Mouse (Mus musculus) testis, adult 2 months (tissue): Measurements from ENCODE around the gene Smco3.

ENCODE experiments used
- CTCF ChIP-seq: fragments of 200-500 bp; IDR thresholded peaks from 2 replicates; pipeline ENCODE4 v1.5.1; 2012; ENCODE audit warnings: low read depth, mild to moderate bottlenecking, inconsistent platforms, low read length, moderate library complexity; ENCODE audit not compliant: control insufficient read depth, insufficient read depth, insufficient replicate concordance
- POLR2A ChIP-seq: fragments of 200-500 bp; IDR thresholded peaks from 2 replicates; pipeline ENCODE4 v1.6.1; 2012; ENCODE audit warnings: low read depth, mild to moderate bottlenecking, inconsistent platforms, low read length, moderate library complexity; ENCODE audit not compliant: control insufficient read depth

DNA sequence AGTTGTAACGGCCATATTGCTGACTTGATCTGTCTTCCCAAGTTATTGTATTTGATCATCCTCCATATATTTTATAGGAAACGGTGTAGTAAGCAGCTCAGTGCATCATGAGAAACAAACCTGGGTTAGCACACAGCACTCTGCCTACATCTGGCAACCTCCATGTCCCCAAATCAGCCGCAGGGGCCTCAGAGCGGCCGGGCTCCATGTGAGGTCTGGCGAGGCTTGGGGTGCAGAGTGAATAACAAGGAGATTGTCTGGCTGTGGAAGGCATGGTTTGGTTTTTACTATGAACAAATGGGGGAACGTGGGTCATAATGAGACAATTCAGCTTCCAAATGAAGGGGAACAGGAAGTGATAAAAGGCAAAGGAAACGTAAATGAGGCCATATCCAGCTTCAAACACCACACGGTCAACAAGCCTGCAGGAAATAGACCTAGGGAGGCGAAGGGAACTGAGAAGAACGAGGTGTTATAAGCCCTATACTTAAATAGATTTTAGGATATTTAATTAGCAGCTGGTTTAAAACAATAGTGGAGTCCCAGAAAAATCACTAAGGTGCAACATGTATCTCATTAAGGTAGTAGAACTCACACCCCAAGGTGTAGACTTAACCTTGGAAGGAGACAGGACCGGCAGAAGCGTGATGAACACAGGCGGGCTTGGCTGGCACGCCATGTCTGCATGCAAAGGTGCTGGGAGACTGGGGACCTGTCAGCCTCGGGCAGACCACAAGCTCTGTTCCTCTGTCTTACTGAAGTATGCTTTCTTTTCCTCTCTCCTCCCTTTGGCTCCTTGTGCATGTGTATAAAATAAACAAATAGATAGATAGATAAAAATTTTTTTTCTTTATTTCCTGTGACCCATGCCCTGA is 42.1 kb downstream of the Smco3 start:
- TF ChIP-seq CTCF (no peak), POLR2A (no peak)
